Mouse (Mus musculus) E14TG2a.4 (cell line): ENCODE measurements at regions not wholly inside any gene's neighbourhood (a gene's known extent, or its start where the extent isn't known, plus 50 kb on each side); places are given as distances from the start of the nearest gene placed in this dataset.

Experiments
- H3K27me3 ChIP-seq: 2 replicates; pipeline ENCODE4 v1.6.1; 2014; ENCODE audit warnings: low read length, control low read depth; ENCODE audit not compliant: insufficient read depth
- H3K36me3 ChIP-seq: 2 replicates; pipeline ENCODE4 v1.6.1; 2014; ENCODE audit warnings: low read length, control low read depth; ENCODE audit not compliant: insufficient read depth
- H3K4me1 ChIP-seq: replicated peaks from 2 replicates; pipeline ENCODE4 v1.6.1; 2014; ENCODE audit warnings: low read depth, low read length, control low read depth
- H3K4me3 ChIP-seq: replicated peaks from 2 replicates; pipeline ENCODE4 v1.5.1; 2014; ENCODE audit warnings: mild to moderate bottlenecking, low read length
- H3K9me3 ChIP-seq: 2 replicates; pipeline ENCODE4 v1.6.1; 2014; ENCODE audit warnings: low read length, control low read depth
- CTCF ChIP-seq: conservative IDR thresholded peaks from 2 replicates; pipeline ENCODE4 v1.5.1; 2014; ENCODE audit warnings: low read length
- NANOG ChIP-seq: IDR thresholded peaks from 2 replicates; pipeline ENCODE4 v1.6.1; 2014; ENCODE audit warnings: borderline replicate concordance, low read length, mixed read lengths
- POU5F1 ChIP-seq: IDR thresholded peaks from 2 replicates; pipeline ENCODE4 v1.6.1; 2014; ENCODE audit warnings: low read length, borderline replicate concordance

- Histone ChIP-seq H3K4me1 (peaks cover 49% of the 10 kb centered on the region), H3K36me3 (no peaks in the 10 kb centered on the region), H3K4me3 (peak overlapping the region; percentile 81), H3K27me3 (peaks cover 85% of the 10 kb centered on the region), H3K9me3 (no peaks in the 10 kb centered on the region)
- TF ChIP-seq CTCF (no peak), POU5F1 (no peak), NANOG (no peak)
Measured at GRCm38 (mm10) chr6:31216206-31217059, 182.1 kb upstream of the Mkln1 start.

GRCm38 (mm10) chr6:31217060-31217541 lies 181.4 kb upstream of the Mkln1 start:
- TF ChIP-seq NANOG (no peak), POU5F1 (no peak), CTCF (no peak)
- Histone ChIP-seq H3K9me3 (no peaks in the 10 kb centered on the region), H3K27me3 (peaks cover 90% of the 10 kb centered on the region), H3K4me3 (peak overlapping the region; percentile 81), H3K4me1 (peaks cover 53% of the 10 kb centered on the region), H3K36me3 (no peaks in the 10 kb centered on the region)

- H3K4me3 ChIP-seq = peak overlapping the region; percentile 76
- peaks cover 53% of the 10 kb centered on the region for H3K4me1 ChIP-seq
- TF ChIP-seq CTCF (no peak), POU5F1 (no peak), NANOG (no peak)
- no peaks in the 10 kb centered on the region for H3K36me3 ChIP-seq
- H3K27me3 ChIP-seq = peaks cover 90% of the 10 kb centered on the region
- no peaks in the 10 kb centered on the region for H3K9me3 ChIP-seq
Measured at GRCm38 (mm10) chr6:31217641-31218138, 180.8 kb upstream of the Mkln1 start.

- no peaks in the 10 kb centered on the region for H3K9me3 ChIP-seq
- H3K4me3 ChIP-seq = peak overlapping the region; percentile 76
- TF ChIP-seq CTCF (no peak), NANOG (no peak), POU5F1 (no peak)
- H3K36me3 ChIP-seq = no peaks in the 10 kb centered on the region
- peaks cover 53% of the 10 kb centered on the region for H3K4me1 ChIP-seq
- peaks cover 89% of the 10 kb centered on the region for H3K27me3 ChIP-seq
Measured at GRCm38 (mm10) chr6:31218139-31218750, 180.3 kb upstream of the Mkln1 start.

GRCm38 (mm10) chr6:31218880-31219279 lies 179.7 kb upstream of the Mkln1 start:
- TF ChIP-seq NANOG = no peak
- no peak for TF ChIP-seq CTCF
- TF ChIP-seq POU5F1 = no peak
- Histone ChIP-seq H3K4me3 (no peak overlapping the region), H3K9me3 (no peaks in the 10 kb centered on the region), H3K4me1 (peaks cover 53% of the 10 kb centered on the region), H3K27me3 (peaks cover 93% of the 10 kb centered on the region), H3K36me3 (no peaks in the 10 kb centered on the region)

- H3K27me3 ChIP-seq = peaks cover 92% of the 10 kb centered on the region
- peak overlapping the region; percentile 76 for H3K4me3 ChIP-seq
- peaks cover 49% of the 10 kb centered on the region for H3K4me1 ChIP-seq
- no peak for TF ChIP-seq CTCF
- H3K36me3 ChIP-seq = no peaks in the 10 kb centered on the region
- no peaks in the 10 kb centered on the region for H3K9me3 ChIP-seq
Measured at GRCm38 (mm10) chr6:31219736-31220135, 178.8 kb upstream of the Mkln1 start.

- H3K9me3 ChIP-seq = no peaks in the 10 kb centered on the region
- H3K4me3 ChIP-seq = peak overlapping the region; percentile 76
- H3K4me1 ChIP-seq = peaks cover 48% of the 10 kb centered on the region
- H3K27me3 ChIP-seq = peaks cover 88% of the 10 kb centered on the region
- H3K36me3 ChIP-seq = no peaks in the 10 kb centered on the region
- no peak for TF ChIP-seq NANOG
- TF ChIP-seq POU5F1 = no peak
- TF ChIP-seq CTCF = no peak
Measured at GRCm38 (mm10) chr6:31220184-31220931, 178.2 kb upstream of the Mkln1 start.

- Histone ChIP-seq H3K27me3 (peaks cover 87% of the 10 kb centered on the region), H3K4me3 (no peak overlapping the region), H3K36me3 (no peaks in the 10 kb centered on the region), H3K9me3 (no peaks in the 10 kb centered on the region), H3K4me1 (peaks cover 45% of the 10 kb centered on the region)
- TF ChIP-seq CTCF (no peak), NANOG (no peak), POU5F1 (no peak)
Measured at GRCm38 (mm10) chr6:31221490-31221889, 177.0 kb upstream of the Mkln1 start.
